Mouse (Mus musculus) MEL (cell line): ENCODE measurements around the gene Six4.

ENCODE experiments used
- BHLHE40 ChIP-seq: IDR thresholded peaks from 2 replicates; pipeline ENCODE4 v1.6.1; 2012; ENCODE audit warnings: low read depth, mild to moderate bottlenecking, inconsistent platforms, low read length, improper control_type of control experiment, borderline replicate concordance
- CTCF ChIP-seq, 3 experiments: IDR thresholded peaks in 2 of 3; conservative IDR thresholded peaks in 1 of 3; 2 replicates each; pipeline ENCODE4 v1.5.1; 2011 to 2012; ENCODE audit warnings: low read length in 3 of 3, low read depth in 2 of 3, mild to moderate bottlenecking in 2 of 3, improper control_type of control experiment in 1 of 3, inconsistent platforms in 1 of 3, mixed read lengths in 1 of 3, moderate library complexity in 1 of 3; ENCODE audit not compliant: control insufficient read depth in 1 of 3, insufficient read depth in 1 of 3, poor library complexity in 1 of 3, severe bottlenecking in 1 of 3
- EP300 ChIP-seq, 2 experiments: IDR thresholded peaks; 2 replicates each; pipeline ENCODE4 v1.6.1; 2011; ENCODE audit warnings: improper control_type of control experiment in 2 of 2, low read length in 2 of 2, low read depth in 1 of 2, mild to moderate bottlenecking in 1 of 2
- ETS1 ChIP-seq: IDR thresholded peaks from 2 replicates; pipeline ENCODE4 v1.6.1; 2012; ENCODE audit warnings: low read depth, mild to moderate bottlenecking, inconsistent platforms, low read length, improper control_type of control experiment, moderate library complexity
- MAFK ChIP-seq: IDR thresholded peaks from 2 replicates; pipeline ENCODE4 v1.6.1; 2011; ENCODE audit warnings: low read depth, mild to moderate bottlenecking, low read length, improper control_type of control experiment, borderline replicate concordance
- MAZ ChIP-seq: IDR thresholded peaks from 2 replicates; pipeline ENCODE4 v1.6.1; 2012; ENCODE audit warnings: low read depth, mild to moderate bottlenecking, inconsistent platforms, low read length, improper control_type of control experiment
- MEF2A ChIP-seq: IDR thresholded peaks from 2 replicates; pipeline ENCODE4 v1.6.1; 2014; ENCODE audit warnings: low read depth, mild to moderate bottlenecking, inconsistent platforms, low read length, improper control_type of control experiment; ENCODE audit not compliant: poor library complexity, insufficient replicate concordance, severe bottlenecking; ENCODE audit errors: extremely low read depth
- MYB ChIP-seq: IDR thresholded peaks from 2 replicates; pipeline ENCODE4 v1.6.1; 2011; ENCODE audit warnings: mild to moderate bottlenecking, low read depth, low read length, improper control_type of control experiment
- NELFE ChIP-seq: IDR thresholded peaks from 2 replicates; pipeline ENCODE4 v1.6.1; 2011; ENCODE audit warnings: low read depth, low read length, improper control_type of control experiment
- POLR2A ChIP-seq, 2 experiments: IDR thresholded peaks; 2 replicates each; pipeline ENCODE4 v1.6.1; 2011 to 2012; ENCODE audit warnings: low read length in 2 of 2, mild to moderate bottlenecking in 2 of 2, control low read depth in 1 of 2, improper control_type of control experiment in 1 of 2, low read depth in 1 of 2, moderate library complexity in 1 of 2; ENCODE audit not compliant: control insufficient read depth in 1 of 2, insufficient read depth in 1 of 2, poor library complexity in 1 of 2
- RAD21 ChIP-seq: IDR thresholded peaks from 2 replicates; pipeline ENCODE4 v1.6.1; 2011; ENCODE audit warnings: mild to moderate bottlenecking, low read depth, low read length, improper control_type of control experiment
- SMC3 ChIP-seq: IDR thresholded peaks from 2 replicates; pipeline ENCODE4 v1.6.1; 2011; ENCODE audit warnings: low read depth, low read length, improper control_type of control experiment
- UBTF ChIP-seq: IDR thresholded peaks from 2 replicates; pipeline ENCODE4 v1.6.1; 2012; ENCODE audit warnings: low read depth, mild to moderate bottlenecking, inconsistent platforms, low read length, improper control_type of control experiment, moderate library complexity, borderline replicate concordance; ENCODE audit not compliant: insufficient read depth

- TF ChIP-seq CTCF (IDR thresholded peaks at IDR 0.05 in 2 of 3, conservative IDR thresholded peaks at IDR 0.05 in 1 of 3; ENCODE audit: control insufficient read depth in 1 of 3, insufficient read depth in 1 of 3, low read depth in 2 of 3, low read length in 3 of 3, poor library complexity in 1 of 3, severe bottlenecking in 1 of 3) (no peak), POLR2A (IDR thresholded peaks at IDR 0.05; ENCODE audit: control insufficient read depth in 1 of 2, insufficient read depth in 1 of 2, low read depth in 1 of 2, low read length in 2 of 2, poor library complexity in 1 of 2) (peak; percentile 67 to 85; a peak in 3 of 4 replicates), MAFK (no peak), MAZ (peak; percentile 53; the same call in 1 of the 2 replicates), MYB (no peak), EP300 (IDR thresholded peaks at IDR 0.05; ENCODE audit: low read depth in 1 of 2, low read length in 2 of 2) (no peak), RAD21 (no peak), BHLHE40 (no peak), SMC3 (no peak), MEF2A (no peak), NELFE (peak; percentile 77), ETS1 (no peak), UBTF (no peak)
These were observed 10.1 kb upstream of the Six4 start, which contains the start of gene Mnat1 for GRCm38 (mm10) chr12:73123093-73124041.
